Mouse (Mus musculus) gastrocnemius, adult 2 months (tissue): ENCODE measurements around the gene Wdr90. TPM values are rescaled to one million over a fixed set of nuclear protein-coding genes. Genes with fewer than 3 reads are reported as not detected.

Experiments
- DNase-seq: peaks from one replicate; pipeline ENCODE4 v3.0.0; 2022
- H3K27ac ChIP-seq: fragments of 200-600 bp; 2 replicates; pipeline ENCODE4 v1.8.1; 2022; ENCODE audit warnings: mild to moderate bottlenecking
- H3K4me3 ChIP-seq: fragments of 200-600 bp; 2 replicates; pipeline ENCODE4 v1.8.1; 2022; ENCODE audit warnings: mild to moderate bottlenecking, moderate library complexity
- CTCF ChIP-seq: fragments of 200-600 bp; IDR thresholded peaks from 2 replicates; pipeline ENCODE4 v1.8.1; 2022; ENCODE audit warnings: antibody characterized with exemption, mild to moderate bottlenecking, moderate library complexity
- intact Hi-C: fragments of 180-260 bp; cut with DNase I; formaldehyde crosslinking; loops from one replicate; pipeline ENCODE4 v1.15.1; 2025
- microRNA-seq: library from miRNA; unstranded; fragments of <30 nt; microRNA quantifications from one replicate; pipeline ENCODE4 v1.2.0, GENCODE M21; 2021
- total RNA-seq, 2 experiments: library from RNA; stranded (reverse); gene quantifications; 2 replicates each; pipeline ENCODE4 v1.2.3; 2021

The Wdr90 gene
- total RNA-seq, 2 experiments from 2014 or later, result 0.66 to 1.0 TPM

DNA sequence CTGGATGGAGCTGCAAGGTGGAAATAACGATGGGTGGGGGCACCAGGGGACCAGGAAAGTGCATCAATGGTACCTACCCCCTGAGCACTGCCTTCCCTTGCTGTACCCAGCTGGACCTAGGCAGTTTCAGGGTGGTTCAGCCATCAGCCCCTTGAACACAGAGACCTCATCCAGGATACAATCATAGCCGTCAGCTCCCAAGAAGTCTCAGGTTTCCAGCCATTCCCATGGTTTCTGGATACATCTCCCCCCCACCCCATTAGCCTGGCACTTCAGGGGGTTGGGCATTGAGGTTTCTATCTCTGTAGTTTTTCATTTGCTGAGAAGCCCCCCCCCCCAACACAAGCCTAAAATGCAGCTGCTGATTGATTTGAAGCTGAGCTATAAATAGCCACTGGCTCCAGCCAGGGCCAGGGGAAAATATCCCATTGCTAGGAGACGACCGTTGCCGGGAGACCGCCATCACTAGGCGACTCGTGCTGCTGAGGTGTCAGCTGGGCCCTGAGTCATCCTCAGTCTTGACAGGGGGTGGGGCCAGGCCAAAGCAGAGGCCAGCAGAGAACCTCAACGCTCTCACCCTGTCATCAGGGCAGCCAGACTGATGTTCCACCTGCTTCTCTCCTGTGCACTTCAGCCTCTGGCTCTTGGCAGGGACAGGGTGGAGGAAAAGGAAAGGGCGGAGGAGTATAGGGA lies 58.3 kb downstream of the Wdr90 start:
- peak; percentile 65 for DNase-seq
- no peak overlapping the region for H3K4me3 ChIP-seq
- no peak overlapping the region for H3K27ac ChIP-seq
- intact Hi-C loops, result no loop called here
- TF ChIP-seq CTCF, result no peak

- Histone ChIP-seq H3K27ac (no peak overlapping the region), H3K4me3 (no peak overlapping the region)
- TF ChIP-seq CTCF, result peak; percentile 97
- intact Hi-C loops, result loop anchor here (1.0 to 2.0 kb wide), 2 partner anchors 28 to 68 kb away; partner anchors contain the start of gene Narfl
- peak; percentile 68 for DNase-seq
These were observed 60.3 kb downstream of the Wdr90 start for GRCm38 (mm10) chr17:25801029-25801428.

DNA sequence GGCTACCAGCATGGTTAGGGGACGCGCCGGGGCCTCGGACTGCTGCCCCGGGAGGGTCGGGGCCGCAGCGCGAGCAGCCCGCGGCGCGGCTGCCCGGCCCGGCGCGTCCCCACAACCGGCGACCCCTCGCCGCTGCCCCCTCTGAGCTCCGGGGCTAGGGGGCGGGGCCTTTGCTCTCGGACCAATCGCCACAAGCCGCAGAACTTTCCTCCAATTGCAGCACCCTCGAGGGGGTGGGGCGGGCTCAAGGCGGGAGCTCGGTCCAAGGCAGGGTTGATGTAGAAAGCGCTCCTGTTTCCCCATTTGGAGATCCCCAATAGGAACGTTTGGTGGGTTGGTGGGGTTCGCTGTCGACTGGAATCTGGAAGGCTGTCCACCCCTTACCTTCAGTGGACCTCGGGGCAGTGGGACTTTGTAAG lies 64.3 kb downstream of the Wdr90 start, which contains the start of gene Metrn:
Gene Metrn, minus strand, starts transcription at position 186 of the 419 bp plus-strand sequence.
- no peak for TF ChIP-seq CTCF

DNA sequence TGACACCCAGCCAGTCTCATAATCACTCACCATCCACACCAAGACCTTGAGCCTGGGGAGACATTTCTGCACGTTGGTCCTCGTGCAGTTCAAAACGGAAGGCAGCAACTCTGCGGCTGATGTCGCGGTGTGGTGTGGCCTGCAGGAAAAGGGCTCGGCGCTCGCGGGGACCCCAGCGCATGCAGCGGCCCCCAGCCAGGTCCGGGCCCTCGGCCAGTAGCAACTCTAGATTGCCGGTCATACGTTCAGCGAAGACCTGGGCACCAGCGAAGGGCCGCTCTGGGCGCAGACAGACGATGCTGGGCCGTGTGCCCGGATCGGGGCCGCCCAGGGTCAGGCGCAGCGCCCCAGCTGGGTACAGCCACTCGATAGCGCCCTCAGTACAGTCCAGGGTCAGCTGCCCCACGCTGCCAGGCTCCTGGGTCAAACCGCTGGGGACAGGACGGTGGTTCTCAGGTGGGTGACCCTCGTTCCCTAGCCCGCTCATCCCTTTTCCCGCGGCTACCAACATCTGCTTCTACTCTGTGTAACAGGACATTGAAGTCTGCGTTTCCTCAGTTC lies 65.0 kb downstream of the Wdr90 start:
- intact Hi-C loops, result loop anchor here (10.0 kb wide), 1 partner anchor 221 kb away; the partner anchor contains the start of genes Lmf1 and Sox8
- H3K4me3 ChIP-seq, result peak overlapping the region; percentile 83
- DNase-seq, result peak; percentile 85
- H3K27ac ChIP-seq, result peak overlapping the region; percentile 87
- TF ChIP-seq CTCF, result peak; percentile 3; the same call in 1 of the 2 replicates

More for the DNA sequence above, 64.3 kb downstream of the Wdr90 start, which contains the start of gene Metrn:
- intact Hi-C loops, result loop anchor here (10.0 kb wide), 1 partner anchor 222 kb away; the partner anchor contains the start of genes Lmf1 and Sox8
- Histone ChIP-seq H3K4me3 (peak within 1 kb of the TSS; percentile 83), H3K27ac (peak within 1 kb of the TSS; percentile 87)
- DNase-seq, result peak; percentile 93

GRCm38 (mm10) chr17:25795609-25796092 lies 65.7 kb downstream of the Wdr90 start, which contains the start of gene AC134908.4:
AC134908.4 (minus strand) TSS chr17:25795659.
- peak within 1 kb of the TSS; percentile 87 for H3K27ac ChIP-seq
- intact Hi-C loops, result loop anchor here (10.0 kb wide), 1 partner anchor 221 kb away; the partner anchor contains the start of genes Lmf1 and Sox8

DNA sequence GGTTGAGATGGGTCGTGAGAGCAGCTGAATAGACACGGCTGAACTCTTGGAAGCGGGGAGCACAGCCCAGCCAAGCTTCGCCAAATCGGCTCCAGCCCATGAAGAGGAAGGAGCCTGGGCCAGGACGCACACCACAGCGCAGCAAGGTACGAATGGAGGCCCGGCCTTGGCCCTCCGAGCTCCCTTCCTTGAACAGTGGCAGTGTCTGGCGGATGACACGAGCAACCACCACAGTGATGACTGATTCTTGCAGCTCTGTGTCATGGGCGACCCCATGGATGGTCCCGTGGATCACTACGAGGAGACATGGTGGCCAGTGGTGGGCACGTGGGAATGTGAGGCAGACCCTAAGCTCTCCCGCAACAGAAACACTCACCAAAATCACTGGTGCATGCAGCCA lies 66.3 kb downstream of the Wdr90 start:
- Histone ChIP-seq H3K27ac (no peak overlapping the region), H3K4me3 (0 out of 2 replicates have a peak overlapping the region, but pooled peaks have one; percentile 12)
- DNase-seq, result no peak
- no peak for TF ChIP-seq CTCF
- intact Hi-C loops, result loop anchor here (10.0 kb wide), 1 partner anchor 220 kb away; the partner anchor contains the start of genes Lmf1 and Sox8

More at GRCm38 (mm10) chr17:25795609-25796092, 65.7 kb downstream of the Wdr90 start, which contains the start of gene AC134908.4:
- TF ChIP-seq CTCF, result no peak
- no peak for DNase-seq
- peak within 1 kb of the TSS; percentile 83 for H3K4me3 ChIP-seq

Small RNAs within 50 kb of the gene (microRNA-seq; reads per million reads assigned to microRNA genes)
- gene Mir3082, result not detected

Other genes starting within 250 kb of the Wdr90 start
- not detected for gene Gng13, start 144.3 kb downstream of the Wdr90 start, total RNA-seq
- under 1 TPM; 0.77 to 0.86 TPM for gene Chtf18, start 134.1 kb downstream of the Wdr90 start, total RNA-seq
- gene Rpusd1, start 133.8 kb downstream of the Wdr90 start, total RNA-seq, result 1 to 10 TPM; 3.9 to 4.0 TPM
- gene Mslnl, start 125.5 kb downstream of the Wdr90 start, total RNA-seq, result not detected
- gene Msln, start 107.1 kb downstream of the Wdr90 start, total RNA-seq, result under 1 TPM in 1 of 2 experiments, not detected in 1; 0.33 TPM
- gene Narfl, start 87.7 kb downstream of the Wdr90 start, total RNA-seq, result 10 to 100 TPM; 28.6 to 38.7 TPM
- gene Haghl, start 75.8 kb downstream of the Wdr90 start, total RNA-seq, result 1 to 10 TPM; 9.0 to 9.1 TPM
- not detected for gene Ccdc78, start 74.9 kb downstream of the Wdr90 start, total RNA-seq
- gene Fam173a, start 68.6 kb downstream of the Wdr90 start, total RNA-seq, result 10 to 100 TPM; 35.9 to 43.7 TPM
- gene AC134908.4, start 65.8 kb downstream of the Wdr90 start, total RNA-seq, result not detected
- 10 to 100 TPM; 40.4 to 41.0 TPM for gene Metrn, start 64.4 kb downstream of the Wdr90 start, total RNA-seq
- gene Fbxl16, start 52.4 kb downstream of the Wdr90 start, total RNA-seq, result 1 to 10 TPM; 1.4 to 2.2 TPM
- 10 to 100 TPM in 1 of 2 experiments, 1 to 10 TPM in 1; 8.7 to 10.0 TPM for gene Wdr24, start 37.9 kb downstream of the Wdr90 start, total RNA-seq
- 10 to 100 TPM; 11.5 to 13.0 TPM for gene Jmjd8, start 32.6 kb downstream of the Wdr90 start, total RNA-seq
- 10 to 100 TPM; 85.8 to 93.8 TPM for gene Stub1, start 28.1 kb downstream of the Wdr90 start, total RNA-seq
- 10 to 100 TPM; 17.2 to 20.2 TPM for gene Rhbdl1, start 24.2 kb downstream of the Wdr90 start, total RNA-seq
- gene Gm20683, start 19.7 kb downstream of the Wdr90 start, total RNA-seq, result 10 to 100 TPM; 13.0 to 15.9 TPM
- 10 to 100 TPM; 58.1 to 89.3 TPM for gene Rhot2, start 16.6 kb downstream of the Wdr90 start, total RNA-seq
- 100 to 1,000 TPM in 1 of 2 experiments, 10 to 100 TPM in 1; 85.3 to 117 TPM for gene Mcrip2, start 7.3 kb upstream of the Wdr90 start, total RNA-seq
- 10 to 100 TPM; 27.7 to 33.7 TPM for gene Mettl26, start 13.6 kb upstream of the Wdr90 start, total RNA-seq
- gene Wfikkn1, start 19.4 kb upstream of the Wdr90 start, total RNA-seq, result under 1 TPM; 0.26 to 0.75 TPM
- gene Rab40c, start 58.2 kb upstream of the Wdr90 start, total RNA-seq, result 1 to 10 TPM; 8.1 to 9.5 TPM
- gene Pigq, start 83.4 kb upstream of the Wdr90 start, total RNA-seq, result 10 to 100 TPM; 21.0 to 28.6 TPM
- not detected for gene Nhlrc4, start 83.5 kb upstream of the Wdr90 start, total RNA-seq
- not detected for gene A930017K11Rik, start 91.1 kb upstream of the Wdr90 start, total RNA-seq
- gene Capn15, start 124.3 kb upstream of the Wdr90 start, total RNA-seq, result 1 to 10 TPM; 6.0 to 9.4 TPM
- gene Rab11fip3, start 208.1 kb upstream of the Wdr90 start, total RNA-seq, result 10 to 100 TPM; 76.3 to 92.0 TPM
- 1 to 10 TPM; 2.1 to 3.0 TPM for gene Decr2, start 228.8 kb upstream of the Wdr90 start, total RNA-seq
- gene Nme4, start 234.1 kb upstream of the Wdr90 start, total RNA-seq, result 1 to 10 TPM; 1.6 to 2.5 TPM